Mouse (Mus musculus): ENCODE data around the gene Hells.

Gene Hells

GRCm38 (mm10) chr19:38930788-38931565 is at the start of gene Hells:
Gene Hells (plus strand): TSS chr19:38930915.
- ChIA-PET POLR2A (interaction anchor here (0.5 to 6.6 kb wide), 56 partner anchors 9 to 1681 kb away, joined by 3 to 191 read pairs (median 4); partner anchors contain the start of genes Noc3l (in 2 of the 4), Entpd1 (in 1 of the 4), Tbc1d12 (in 1 of the 4) and Tctn3 (in 1 of the 4)), CTCF (no interaction called here)

- ChIA-PET CTCF (no interaction called here), POLR2A (interaction anchor here in 1 of 4 experiments (0.7 kb wide), 1 partner anchor 30 kb away, joined by 4 read pairs; no protein-coding TSS in a partner anchor)
Measured at GRCm38 (mm10) chr19:38901146-38902135, 29.3 kb upstream of the Hells start.

GRCm38 (mm10) chr19:38902501-38902900 is 28.2 kb upstream of the Hells start:
- ChIA-PET POLR2A (no interaction called here), CTCF (no interaction called here)

GRCm38 (mm10) chr19:38913786-38914185 is 16.9 kb upstream of the Hells start:
- POLR2A ChIA-PET: interaction anchor here in 1 of 4 experiments (2.8 kb wide), 1 partner anchor 17 kb away, joined by 11 read pairs; the partner anchor contains the start of gene Hells
- CTCF ChIA-PET: no interaction called here

- POLR2A ChIA-PET: interaction anchor here in 1 of 4 experiments (1.2 to 2.8 kb wide), 2 partner anchors 16 to 19 kb away, joined by 3 to 11 read pairs; partner anchors contain the start of gene Hells
- CTCF ChIA-PET: interaction anchor here in 2 of 4 experiments (0.8 to 1.2 kb wide), 3 partner anchors 9 to 30 kb away, joined by 3 to 5 read pairs (median 3); no protein-coding TSS in a partner anchor
Measured at GRCm38 (mm10) chr19:38914926-38915325, 15.8 kb upstream of the Hells start.

GRCm38 (mm10) chr19:38915677-38916076 is 15.0 kb upstream of the Hells start:
- ChIA-PET CTCF (interaction anchor here in 2 of 4 experiments (0.6 to 1.0 kb wide), 4 partner anchors 10 to 326 kb away, joined by 3 to 5 read pairs (median 4); no protein-coding TSS in a partner anchor), POLR2A (interaction anchor here in 1 of 4 experiments (1.2 to 2.8 kb wide), 2 partner anchors 15 to 19 kb away, joined by 3 to 11 read pairs; partner anchors contain the start of gene Hells)

DNA sequence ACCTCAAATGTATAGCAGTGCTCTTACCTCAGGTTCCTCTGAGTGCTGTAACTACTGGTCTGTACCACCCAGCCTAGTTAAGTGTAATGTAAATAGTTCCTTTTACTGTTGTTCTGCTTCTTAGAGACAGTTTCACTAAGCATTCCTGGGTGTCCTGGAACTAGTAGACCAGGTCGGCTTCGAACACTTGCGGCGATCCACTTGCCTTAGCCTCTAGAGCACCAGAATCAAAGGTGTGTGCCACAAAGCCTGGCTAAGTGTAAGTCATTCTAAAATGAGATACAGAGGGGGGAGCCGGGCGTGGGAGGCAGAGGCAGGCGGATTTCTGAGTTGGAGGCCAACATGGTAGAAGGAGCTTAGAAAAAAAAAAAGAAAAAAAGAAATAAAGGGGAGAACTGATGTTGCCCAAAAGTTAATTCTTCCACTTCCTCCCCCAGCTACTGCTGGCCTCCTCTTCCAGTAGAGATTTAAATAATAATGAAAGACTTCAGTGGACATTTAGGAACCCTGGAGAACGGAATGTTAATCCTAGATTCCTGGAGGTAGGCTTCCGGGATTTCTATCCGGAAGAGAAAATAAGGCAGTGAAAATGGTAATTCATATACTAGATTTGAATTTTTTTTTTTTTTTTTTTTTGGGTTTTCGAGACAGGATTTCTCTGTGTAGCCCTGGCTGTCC is 2.1 kb upstream of the Hells start:
- ChIA-PET CTCF (interaction anchor here in 2 of 4 experiments (0.6 to 0.8 kb wide), 2 partner anchors 77 to 1613 kb away, joined by 3 to 8 read pairs; no protein-coding TSS in a partner anchor), POLR2A (interaction anchor here in 3 of 4 experiments (0.6 to 6.6 kb wide), 8 partner anchors 19 to 1861 kb away, joined by 3 to 191 read pairs (median 3); no protein-coding TSS in a partner anchor)

DNA sequence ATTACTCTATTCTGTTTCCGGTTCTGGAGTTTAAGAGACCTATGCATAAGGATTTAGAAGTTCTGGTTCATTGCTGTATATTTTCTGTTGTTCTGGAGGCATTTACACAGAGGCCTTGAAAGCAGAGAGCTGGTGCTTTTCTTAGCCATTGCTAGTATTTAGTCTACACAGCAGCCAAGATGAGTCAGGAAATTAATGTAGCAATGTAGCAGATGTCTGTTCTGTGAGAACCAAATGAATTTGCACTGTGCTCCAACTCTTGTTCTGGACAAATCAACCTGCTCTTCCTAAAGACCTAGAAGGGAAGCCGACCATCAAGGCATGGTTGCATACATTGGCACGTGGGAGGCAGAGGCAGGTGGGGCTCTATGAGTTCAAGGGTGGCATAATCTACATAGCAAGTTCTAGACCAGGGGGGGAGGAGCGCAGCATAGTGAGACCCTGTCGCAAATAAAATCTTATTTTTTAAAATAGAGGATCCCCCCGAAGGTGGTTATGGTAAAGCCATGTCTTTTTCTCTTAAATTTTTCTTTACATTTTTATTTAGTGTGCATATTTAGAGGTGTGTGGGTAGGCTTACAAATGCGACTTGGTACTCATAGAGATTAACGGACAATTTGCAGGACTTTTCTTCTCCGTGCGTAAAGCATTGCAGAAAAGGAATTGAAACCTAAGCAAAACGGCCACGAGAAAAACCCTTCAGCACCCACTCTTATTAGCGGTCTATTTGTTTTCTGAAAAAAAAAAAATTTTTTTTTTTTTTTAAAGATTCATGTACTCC is 1.1 kb upstream of the Hells start:
- CTCF ChIA-PET: no interaction called here
- POLR2A ChIA-PET: interaction anchor here in 2 of 4 experiments (0.7 to 6.6 kb wide), 20 partner anchors 8 to 605 kb away, joined by 3 to 191 read pairs (median 8); no protein-coding TSS in a partner anchor

DNA sequence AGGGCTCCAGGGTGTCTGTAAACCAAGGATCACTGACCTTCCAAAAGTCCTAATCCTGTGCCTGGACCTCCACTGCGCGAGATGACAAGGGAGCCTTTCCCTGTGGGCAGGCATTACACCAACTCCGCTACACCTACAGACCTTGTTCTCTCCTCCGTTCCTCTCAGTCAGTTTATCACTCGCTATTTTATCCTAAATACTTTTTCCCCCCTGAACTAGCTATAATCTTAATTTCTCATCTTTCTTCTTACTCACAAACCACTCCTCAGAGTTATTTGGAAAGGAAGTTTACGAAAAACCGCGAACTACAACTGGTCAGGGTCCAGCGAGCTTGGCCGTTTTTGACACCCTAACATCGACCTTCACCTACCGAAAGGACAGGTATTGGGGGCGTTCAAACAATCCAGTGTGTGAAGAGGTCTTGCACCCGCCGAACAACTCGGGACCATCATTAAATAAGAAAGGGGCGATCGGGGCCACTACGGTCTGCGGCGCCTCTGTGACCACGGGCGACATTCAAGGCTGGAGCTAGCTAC is 395 bp upstream of the Hells start:
- POLR2A ChIA-PET: interaction anchor here (0.5 to 6.6 kb wide), 47 partner anchors 9 to 1682 kb away, joined by 3 to 191 read pairs (median 4); partner anchors contain the start of genes Entpd1 (in 1 of the 4), Noc3l (in 1 of the 4), Tbc1d12 (in 1 of the 4) and Tctn3 (in 1 of the 4)
- CTCF ChIA-PET: no interaction called here

DNA sequence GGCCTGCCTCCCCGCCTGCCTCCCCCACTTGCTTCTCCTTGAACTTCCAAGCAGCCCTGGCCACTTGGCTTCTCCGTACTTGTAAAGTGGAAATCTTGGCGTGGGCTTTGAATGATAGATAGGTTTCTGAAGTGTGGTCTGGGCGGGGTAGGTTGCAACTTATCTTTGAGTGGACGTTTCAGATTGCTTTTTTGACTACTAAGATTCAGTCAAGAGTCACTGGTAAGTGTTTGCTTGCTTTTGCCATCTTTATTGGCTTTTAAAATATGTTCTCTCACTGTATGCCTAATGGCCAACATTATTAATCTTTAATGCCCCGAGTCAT is 813 bp downstream of the Hells start:
- POLR2A ChIA-PET: interaction anchor here (0.5 to 6.6 kb wide), 34 partner anchors 8 to 1347 kb away, joined by 3 to 191 read pairs (median 5); partner anchors contain the start of gene Tbc1d12 (in 1 of the 4)
- CTCF ChIA-PET: no interaction called here

DNA sequence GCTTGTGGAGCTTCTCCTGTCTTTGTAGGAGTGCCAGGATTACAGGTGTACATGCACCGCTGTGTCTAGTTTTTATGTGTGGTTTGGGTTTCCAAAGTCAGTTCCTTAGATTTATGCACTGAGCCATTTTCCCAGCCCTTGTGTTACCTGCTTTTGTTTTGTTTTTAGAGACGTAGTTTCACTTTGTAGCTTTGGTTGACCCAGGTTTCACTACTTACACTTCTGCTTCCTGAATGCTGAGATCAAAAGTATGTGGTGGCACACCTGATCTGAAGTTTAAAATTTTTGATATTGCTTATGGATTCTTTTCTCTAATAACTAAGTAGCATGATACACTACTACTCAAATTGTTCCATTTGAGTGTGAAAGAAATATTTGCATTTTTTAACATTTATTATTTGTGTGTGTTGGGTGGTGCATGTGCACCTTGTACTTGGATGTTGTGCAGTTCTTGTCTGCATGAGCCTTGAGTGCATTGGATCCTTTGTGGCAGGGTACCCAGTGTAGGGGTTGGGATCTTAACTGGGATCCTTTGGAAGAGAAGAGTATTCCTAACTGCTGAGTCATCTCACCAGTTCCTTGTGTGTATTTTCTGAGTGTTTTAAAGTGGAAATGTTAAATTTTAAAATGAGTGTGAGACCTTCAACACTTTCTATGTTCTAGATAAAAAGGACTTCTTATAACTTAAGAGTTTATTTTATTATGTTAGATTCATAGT is 14.0 kb downstream of the Hells start:
- ChIA-PET CTCF (no interaction called here), POLR2A (interaction anchor here in 2 of 4 experiments (1.4 to 12.6 kb wide), 10 partner anchors 8 to 29 kb away, joined by 3 to 191 read pairs (median 16); partner anchors contain the start of gene Hells (in 2 of the 2))

GRCm38 (mm10) chr19:38970741-38971140 is 40.0 kb downstream of the Hells start:
- POLR2A ChIA-PET: interaction anchor here in 1 of 4 experiments (0.9 to 2.7 kb wide), 2 partner anchors 22 to 28 kb away, joined by 3 to 20 read pairs; no protein-coding TSS in a partner anchor
- CTCF ChIA-PET: no interaction called here

- ChIA-PET POLR2A (interaction anchor here in 2 of 4 experiments (0.6 to 1.6 kb wide), 7 partner anchors 10 to 39 kb away, joined by 3 to 10 read pairs (median 4); no protein-coding TSS in a partner anchor), CTCF (interaction anchor here in 2 of 4 experiments (1.4 to 1.5 kb wide), 2 partner anchors 10 kb away, joined by 3 to 5 read pairs; no protein-coding TSS in a partner anchor)
Measured at GRCm38 (mm10) chr19:38972581-38972980, 41.9 kb downstream of the Hells start.

- POLR2A ChIA-PET: interaction anchor here in 2 of 4 experiments (0.7 to 1.6 kb wide), 7 partner anchors 9 to 616 kb away, joined by 3 to 7 read pairs (median 4); no protein-coding TSS in a partner anchor
Measured at GRCm38 (mm10) chr19:38973666-38974065, 43.0 kb downstream of the Hells start.

GRCm38 (mm10) chr19:38976269-38976668 is 45.6 kb downstream of the Hells start:
- ChIA-PET POLR2A (interaction anchor here in 3 of 4 experiments (0.6 to 3.2 kb wide), 12 partner anchors 10 to 46 kb away, joined by 3 to 33 read pairs (median 4); partner anchors contain the start of genes Hells (in 2 of the 3) and Cyp2c55 (in 1 of the 3)), CTCF (no interaction called here)

More at GRCm38 (mm10) chr19:38973666-38974065, 43.0 kb downstream of the Hells start:
- CTCF ChIA-PET: interaction anchor here in 1 of 4 experiments (0.6 kb wide), 1 partner anchor 331 kb away, joined by 9 read pairs; no protein-coding TSS in a partner anchor

DNA sequence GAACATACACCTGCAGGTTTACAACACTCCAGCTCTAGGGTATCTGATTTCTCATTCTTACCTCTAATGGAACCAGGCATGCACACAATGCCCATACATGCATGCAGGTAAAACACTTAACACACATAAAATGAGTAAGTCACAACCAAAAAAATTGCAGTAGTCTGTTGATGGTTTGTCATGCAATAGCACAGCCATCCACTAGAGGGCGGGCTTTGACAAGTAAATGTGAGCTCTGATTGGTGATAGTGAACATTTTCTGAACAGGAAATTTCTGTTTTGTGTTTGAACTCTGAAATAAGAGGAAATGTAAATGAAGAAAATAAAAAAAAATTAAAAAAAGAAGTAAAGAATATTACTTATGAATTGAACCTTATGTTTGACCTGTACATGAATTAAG is 51.3 kb downstream of the Hells start:
- POLR2A ChIA-PET: interaction anchor here in 1 of 4 experiments (0.7 kb wide), 1 partner anchor 51 kb away, joined by 3 read pairs; the partner anchor contains the start of gene Hells

More for the DNA sequence above, 51.3 kb downstream of the Hells start:
- CTCF ChIA-PET: interaction anchor here (0.6 to 1.0 kb wide), 10 partner anchors 9 to 1243 kb away, joined by 3 to 7 read pairs (median 3); no protein-coding TSS in a partner anchor
